Mouse (Mus musculus) midbrain, embryonic 11.5 days (tissue): ENCODE results near the gene Rbfox1. TPM values are rescaled to one million over a fixed set of nuclear protein-coding genes. Genes with fewer than 3 reads are reported as not detected.

Experiments
- ATAC-seq: fragments of 200-750 bp; cut with Nextera tagmentation; 2 replicates; pipeline ENCODE4 v1.8.0; 2017; ENCODE audit warnings: moderate TSS enrichment, moderate library complexity; ENCODE audit not compliant: low FRiP score
- DNase-seq: peaks from one replicate; pipeline ENCODE4 v3.0.0; 2015; ENCODE audit warnings: low spot score; ENCODE audit errors: missing footprints
- H3K27ac ChIP-seq: fragments of 300-500 bp; sonication (generic); 2 replicates; pipeline ENCODE4 v1.5.1; 2014; ENCODE audit warnings: low read depth, low read length
- H3K27me3 ChIP-seq: fragments of 300-500 bp; sonication (generic); 2 replicates; pipeline ENCODE4 v1.6.1; 2014; ENCODE audit warnings: mild to moderate bottlenecking, low read length, moderate library complexity, mixed read lengths; ENCODE audit not compliant: control insufficient read depth, insufficient read depth
- H3K36me3 ChIP-seq: fragments of 300-500 bp; sonication (generic); 2 replicates; pipeline ENCODE4 v1.6.1; 2014; ENCODE audit warnings: mild to moderate bottlenecking, low read length, moderate library complexity, mixed read lengths; ENCODE audit not compliant: control insufficient read depth, insufficient read depth
- H3K4me1 ChIP-seq: fragments of 300-500 bp; sonication (generic); 2 replicates; pipeline ENCODE4 v1.6.1; 2014; ENCODE audit warnings: low read length; ENCODE audit not compliant: control insufficient read depth, insufficient read depth
- H3K4me2 ChIP-seq: fragments of 300-500 bp; sonication (generic); 2 replicates; pipeline ENCODE4 v1.6.1; 2014; ENCODE audit warnings: mild to moderate bottlenecking, moderate library complexity
- H3K4me3 ChIP-seq: fragments of 300-500 bp; sonication (generic); 2 replicates; pipeline ENCODE4 v1.5.1; 2014; ENCODE audit warnings: low read depth, low read length
- H3K9ac ChIP-seq: fragments of 300-500 bp; sonication (generic); 2 replicates; pipeline ENCODE4 v1.6.1; 2014; ENCODE audit warnings: low read length
- H3K9me3 ChIP-seq: fragments of 300-500 bp; sonication (generic); 2 replicates; pipeline ENCODE4 v1.6.1; 2016; ENCODE audit warnings: low read length; ENCODE audit not compliant: control insufficient read depth
- WGBS: fragments of 180-500 bp; shearing (Covaris S2); extraction: QIAGEN DNeasy Blood & Tissue Kit; methylation state at CpG from one replicate; pipeline ENCODE4 v1.1.7; 2014; 5-methylcytosine and 5-hydroxymethylcytosine counted together
- polyA plus RNA-seq: library from polyadenylated mRNA; unstranded; fragments of >200 nt; fragmentation: Nextera tagmentation; extraction: Ambion mirVana; gene quantifications from 2 replicates; pipeline ENCODE4 v1.2.1, GENCODE M21; 2014

The Rbfox1 gene
- polyA plus RNA-seq, 1 experiment from 2014 or later = 6.1 TPM

DNA sequence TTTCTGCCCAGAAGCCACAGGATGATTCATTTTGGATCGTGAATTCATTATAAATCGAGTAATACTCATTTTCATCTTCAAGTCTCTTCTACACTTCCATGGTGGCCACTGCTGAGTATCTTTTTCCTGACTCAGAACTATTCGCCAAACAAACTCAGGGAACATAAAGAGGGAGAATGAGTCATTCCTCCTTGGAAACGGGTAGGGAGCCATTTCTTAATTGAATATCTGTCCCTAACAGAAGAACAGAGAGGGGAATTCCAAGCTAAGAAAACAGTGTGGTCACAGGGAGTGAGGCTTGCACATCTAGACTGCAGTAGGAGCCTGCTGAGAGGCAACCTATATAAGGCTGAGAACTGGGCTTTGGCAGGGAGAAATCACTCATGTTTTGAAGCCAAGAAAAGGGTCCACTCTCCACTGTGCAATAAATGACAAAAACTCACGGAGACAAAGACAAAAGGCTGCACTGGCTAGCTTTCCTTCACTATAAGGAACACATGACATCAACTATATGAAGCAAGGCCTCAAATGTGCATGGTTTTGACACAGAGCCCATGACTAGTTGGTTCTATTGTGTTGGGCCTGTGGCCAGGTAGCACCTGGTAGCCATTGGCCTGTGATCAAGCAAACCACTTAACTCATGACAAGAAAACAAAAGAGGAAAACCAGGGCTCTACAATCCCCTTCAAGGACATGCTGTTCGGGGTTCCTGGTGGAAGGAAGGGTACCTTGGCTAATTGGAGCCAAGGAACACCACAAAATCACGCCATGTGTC is 386.6 kb downstream of the Rbfox1 start:
- no peak overlapping the region for H3K4me3 ChIP-seq
- no peak for DNase-seq
- no peaks in the 10 kb centered on the region for H3K9me3 ChIP-seq
- H3K27me3 ChIP-seq = no peaks in the 10 kb centered on the region
- no peaks in the 10 kb centered on the region for H3K4me1 ChIP-seq
- no peak overlapping the region for H3K9ac ChIP-seq
- 78% methylated on average over 7 of the region's 7 CpGs for WGBS
- H3K4me2 ChIP-seq = no peak overlapping the region
- H3K36me3 ChIP-seq = no peaks in the 10 kb centered on the region
- no peak for ATAC-seq
- no peak overlapping the region for H3K27ac ChIP-seq

DNA sequence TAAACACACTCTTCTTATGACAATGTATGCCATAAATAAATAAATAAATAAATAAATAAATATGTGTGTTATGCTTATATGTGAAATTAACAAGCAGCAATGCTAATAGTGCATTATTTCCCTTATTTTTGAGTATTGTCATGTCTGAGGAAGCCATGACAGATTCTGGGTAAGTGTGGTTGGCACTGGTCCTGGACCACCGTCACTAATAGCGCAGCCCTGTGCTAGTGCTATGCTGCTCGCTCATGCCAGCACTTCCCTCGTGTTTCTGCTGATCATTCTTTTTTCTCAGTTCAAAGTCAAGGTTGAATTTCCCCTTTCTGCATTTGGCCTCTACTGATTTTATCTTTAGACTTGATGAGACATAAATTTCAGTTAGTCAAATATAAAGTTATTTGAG is 398.3 kb downstream of the Rbfox1 start:
- Histone ChIP-seq H3K4me2 (no peak overlapping the region), H3K4me3 (no peak overlapping the region), H3K9ac (no peak overlapping the region), H3K27ac (no peak overlapping the region), H3K4me1 (no peaks in the 10 kb centered on the region), H3K27me3 (no peaks in the 10 kb centered on the region), H3K36me3 (no peaks in the 10 kb centered on the region), H3K9me3 (no peaks in the 10 kb centered on the region)
- DNase-seq (no peak), ATAC-seq (no peak)
- 88% methylated on average over 4 of the region's 4 CpGs for WGBS

DNA sequence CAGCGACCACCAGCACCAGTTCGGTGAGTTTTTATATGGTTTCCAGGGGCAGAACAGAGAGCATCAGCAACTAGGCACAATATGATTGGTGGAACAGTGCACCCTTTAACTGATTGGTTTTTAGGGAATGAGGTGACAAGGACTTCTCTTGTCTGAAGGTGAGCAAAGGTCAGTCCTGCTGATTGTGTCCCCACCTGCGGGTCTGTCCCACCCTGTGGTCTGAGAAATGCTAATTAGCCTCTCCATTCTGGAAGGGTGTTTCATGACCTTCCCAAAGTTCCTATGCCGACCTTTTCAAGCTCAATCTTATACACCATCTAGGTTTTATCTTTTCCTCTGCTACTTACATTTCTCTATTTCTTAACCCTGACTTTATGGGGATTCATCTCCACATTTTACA is 399.2 kb downstream of the Rbfox1 start:
- no peaks in the 10 kb centered on the region for H3K4me1 ChIP-seq
- H3K4me3 ChIP-seq = no peak overlapping the region
- no peaks in the 10 kb centered on the region for H3K27me3 ChIP-seq
- WGBS = 55% methylated on average over 4 of the region's 4 CpGs
- H3K9me3 ChIP-seq = no peaks in the 10 kb centered on the region
- H3K27ac ChIP-seq = no peak overlapping the region
- H3K36me3 ChIP-seq = no peaks in the 10 kb centered on the region
- H3K9ac ChIP-seq = no peak overlapping the region
- DNase-seq = no peak
- ATAC-seq = no peak
- H3K4me2 ChIP-seq = no peak overlapping the region

- H3K4me2 ChIP-seq = no peak overlapping the region
- WGBS = 85% methylated on average over 2 of the region's 2 CpGs
- ATAC-seq (no peak), DNase-seq (no peak)
- no peaks in the 10 kb centered on the region for H3K27me3 ChIP-seq
- no peaks in the 10 kb centered on the region for H3K4me1 ChIP-seq
- H3K4me3 ChIP-seq = no peak overlapping the region
- H3K27ac ChIP-seq = no peak overlapping the region
- H3K9ac ChIP-seq = no peak overlapping the region
- no peaks in the 10 kb centered on the region for H3K36me3 ChIP-seq
- H3K9me3 ChIP-seq = no peaks in the 10 kb centered on the region
These were observed 402.5 kb downstream of the Rbfox1 start for GRCm38 (mm10) chr16:6287699-6288098.

DNA sequence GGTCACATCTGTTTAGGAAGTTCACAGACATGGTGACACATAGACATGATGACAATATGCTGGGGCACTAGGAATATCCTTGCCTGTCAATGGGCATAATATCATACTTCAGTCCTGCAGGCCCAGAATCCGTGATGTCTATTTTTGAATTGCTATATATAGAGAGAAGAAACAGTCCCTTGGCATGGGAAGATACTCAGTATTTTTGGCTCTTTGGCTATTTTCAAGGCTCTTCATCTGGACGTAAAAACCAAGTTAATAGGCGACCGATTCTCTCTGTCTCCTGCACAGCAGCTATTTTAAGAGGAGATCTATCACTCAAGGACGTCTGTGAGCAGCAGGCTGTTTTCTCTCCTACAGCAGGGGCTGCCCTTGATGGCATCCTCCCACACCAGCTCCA is 415.0 kb downstream of the Rbfox1 start:
- DNase-seq (no peak), ATAC-seq (no peak)
- no peak overlapping the region for H3K4me3 ChIP-seq
- H3K4me1 ChIP-seq = no peaks in the 10 kb centered on the region
- no peaks in the 10 kb centered on the region for H3K27me3 ChIP-seq
- H3K36me3 ChIP-seq = no peaks in the 10 kb centered on the region
- H3K9me3 ChIP-seq = no peaks in the 10 kb centered on the region
- H3K27ac ChIP-seq = no peak overlapping the region
- WGBS = 80% methylated on average over 5 of the region's 5 CpGs
- H3K4me2 ChIP-seq = no peak overlapping the region
- H3K9ac ChIP-seq = no peak overlapping the region

DNA sequence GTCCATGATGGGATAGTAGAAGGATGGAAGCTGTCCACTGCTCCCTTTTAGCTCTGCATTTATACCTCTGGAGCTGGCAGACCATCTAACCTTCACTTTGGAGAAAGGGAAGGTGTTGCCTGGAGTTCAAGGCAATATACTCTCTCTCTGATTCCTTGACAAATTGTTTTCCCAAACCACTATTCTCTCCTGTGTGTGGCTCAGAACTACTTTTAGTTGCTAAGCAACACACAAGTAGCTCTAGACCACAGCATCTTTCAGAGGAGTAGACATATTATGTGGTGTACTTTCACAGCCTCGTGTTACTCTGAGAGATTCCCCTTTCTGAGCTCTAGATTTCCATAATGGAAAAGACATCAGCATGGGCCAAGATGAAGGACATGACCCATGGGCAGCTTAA is 417.9 kb downstream of the Rbfox1 start:
- Histone ChIP-seq H3K4me2 (no peak overlapping the region), H3K27ac (no peak overlapping the region), H3K9ac (no peak overlapping the region), H3K4me3 (no peak overlapping the region), H3K36me3 (no peaks in the 10 kb centered on the region), H3K27me3 (no peaks in the 10 kb centered on the region), H3K4me1 (no peaks in the 10 kb centered on the region), H3K9me3 (no peaks in the 10 kb centered on the region)
- WGBS = 74% methylated on average over 1 of the region's 1 CpGs
- DNase-seq = no peak
- no peak for ATAC-seq

GRCm38 (mm10) chr16:6309940-6310339 is 424.8 kb downstream of the Rbfox1 start:
- H3K4me3 ChIP-seq = no peak overlapping the region
- H3K4me1 ChIP-seq = no peaks in the 10 kb centered on the region
- H3K4me2 ChIP-seq = no peak overlapping the region
- H3K27ac ChIP-seq = no peak overlapping the region
- H3K9ac ChIP-seq = no peak overlapping the region
- H3K27me3 ChIP-seq = no peaks in the 10 kb centered on the region
- no peak for DNase-seq
- H3K36me3 ChIP-seq = no peaks in the 10 kb centered on the region
- ATAC-seq = no peak
- H3K9me3 ChIP-seq = no peaks in the 10 kb centered on the region

- no peak overlapping the region for H3K9ac ChIP-seq
- H3K4me2 ChIP-seq = no peak overlapping the region
- H3K27me3 ChIP-seq = no peaks in the 10 kb centered on the region
- no peak overlapping the region for H3K4me3 ChIP-seq
- WGBS = 87% methylated on average over 18 of the region's 18 CpGs
- DNase-seq = no peak
- H3K9me3 ChIP-seq = no peaks in the 10 kb centered on the region
- H3K36me3 ChIP-seq = no peaks in the 10 kb centered on the region
- no peak overlapping the region for H3K27ac ChIP-seq
- no peak for ATAC-seq
- H3K4me1 ChIP-seq = no peaks in the 10 kb centered on the region
These were observed 425.9 kb downstream of the Rbfox1 start for GRCm38 (mm10) chr16:6310744-6311678.

GRCm38 (mm10) chr16:6313689-6314088 is 428.5 kb downstream of the Rbfox1 start:
- 76% methylated on average over 6 of the region's 6 CpGs for WGBS
- ATAC-seq (no peak), DNase-seq (no peak)
- Histone ChIP-seq H3K4me2 (no peak overlapping the region), H3K27ac (no peak overlapping the region), H3K27me3 (no peaks in the 10 kb centered on the region), H3K9me3 (no peaks in the 10 kb centered on the region), H3K4me1 (no peaks in the 10 kb centered on the region), H3K36me3 (no peaks in the 10 kb centered on the region), H3K4me3 (no peak overlapping the region), H3K9ac (no peak overlapping the region)
